Mouse (Mus musculus): ENCODE measurements at regions not wholly inside any gene's neighbourhood (a gene's known extent, or its start where the extent isn't known, plus 50 kb on each side); places are given as distances from the start of the nearest gene placed in this dataset.
A peak's percentile ranks its signal among the peaks of the same experiment; 100 is the strongest.

DNA sequence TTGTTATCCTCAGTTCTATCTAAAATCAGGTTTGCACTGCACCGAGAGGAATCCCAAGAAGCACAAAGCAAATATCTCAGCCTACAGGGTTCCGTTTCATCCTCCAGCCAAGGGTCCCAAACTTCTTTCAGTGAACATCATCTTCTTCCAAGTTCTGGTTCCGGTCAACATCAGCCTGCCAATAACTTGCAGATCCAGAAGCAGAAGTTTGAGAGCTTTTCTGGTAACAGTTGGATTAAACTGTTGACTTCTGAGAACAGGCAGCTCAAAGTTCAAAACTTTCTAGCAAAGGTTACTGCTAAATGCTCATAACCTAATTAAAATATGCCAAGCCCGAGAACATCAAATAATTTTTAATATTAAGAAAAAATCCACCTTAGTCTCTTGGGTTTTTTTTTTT is 237.0 kb upstream of the Gm37988 start:
- Histone ChIP-seq H3K4me3 (replicated peaks; ENCODE audit: low read depth, low read length) (no peak overlapping the region), H3K4me2 (ENCODE audit: low read length) (no peak overlapping the region), H3K4me1 (replicated peaks; ENCODE audit: insufficient read depth, low read length) (0 out of 2 replicates have a peak, but pooled peaks cover 4% of the 10 kb centered on the region), H3K27ac (no peak overlapping the region), H3K9ac (ENCODE audit: low read depth, low read length) (no peak overlapping the region), H3K36me3 (ENCODE audit: insufficient read depth, low read length) (no peaks in the 10 kb centered on the region), H3K9me3 (replicated peaks; ENCODE audit: low read length) (no peaks in the 10 kb centered on the region), H3K27me3 (ENCODE audit: insufficient read depth, low read length) (no peaks in the 10 kb centered on the region)
- WGBS = 93% methylated on average over 4 of the region's 4 CpGs
- no peak for ATAC-seq (replicated peaks; ENCODE audit: low FRiP score, low read depth)
- no peak for TF ChIP-seq CTCF (IDR thresholded peaks at IDR 0.05; ENCODE audit: low read depth)
- DNase-seq (ENCODE audit: low spot score) = no peak

DNA sequence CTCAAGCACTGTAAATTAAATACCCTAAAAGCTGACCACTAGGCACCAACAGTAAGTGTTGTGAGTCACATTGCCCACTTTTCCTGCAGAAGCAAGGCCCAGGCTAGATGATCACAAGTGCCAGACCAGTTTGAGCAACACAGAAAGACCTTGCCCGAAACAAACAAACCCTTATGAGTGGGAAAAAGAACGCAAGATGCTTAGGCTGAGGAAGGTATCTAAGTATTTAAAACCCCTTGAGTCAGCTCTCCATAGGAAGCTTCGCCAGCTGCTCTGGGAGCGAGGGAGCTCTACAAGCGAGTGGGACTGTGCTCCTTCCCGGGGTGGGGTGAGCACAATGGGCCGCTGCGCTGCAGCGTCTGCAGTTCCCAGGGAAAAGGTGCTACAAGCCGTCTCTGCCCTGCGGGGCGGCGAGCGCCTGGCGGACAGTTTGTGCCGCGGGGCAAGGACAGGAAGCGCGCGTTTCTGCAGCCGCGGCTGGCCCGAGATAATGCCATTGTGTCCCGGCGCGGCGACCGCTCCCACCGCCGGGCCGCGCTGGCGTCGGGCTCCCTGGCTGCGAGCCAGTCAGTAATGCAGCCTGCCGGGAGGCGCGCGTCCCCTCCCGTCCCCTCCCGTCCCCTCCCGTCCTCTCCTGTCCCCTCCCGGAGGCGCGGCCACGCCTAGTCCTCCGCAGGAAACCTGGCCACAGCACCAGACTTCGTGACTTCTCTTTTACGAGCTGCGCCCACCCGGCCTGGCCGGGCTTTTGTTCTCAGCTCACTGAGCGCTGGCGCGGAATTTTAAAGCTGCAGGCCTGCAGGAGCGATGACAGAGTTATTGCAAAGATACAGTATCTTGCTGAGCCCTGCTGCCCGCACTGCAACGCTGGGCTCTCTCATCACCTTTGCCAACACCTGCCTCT is 236.1 kb upstream of the Gm37988 start:
- peak overlapping the region; percentile 67 for H3K9ac ChIP-seq (ENCODE audit: low read depth, low read length)
- peak; percentile 91 for ATAC-seq (replicated peaks; ENCODE audit: low FRiP score, low read depth)
- no peaks in the 10 kb centered on the region for H3K9me3 ChIP-seq (replicated peaks; ENCODE audit: low read length)
- no peaks in the 10 kb centered on the region for H3K27me3 ChIP-seq (ENCODE audit: insufficient read depth, low read length)
- peak overlapping the region; percentile 47 for H3K4me3 ChIP-seq (replicated peaks; ENCODE audit: low read depth, low read length)
- peak; percentile 89 for DNase-seq (ENCODE audit: low spot score)
- TF ChIP-seq CTCF (IDR thresholded peaks at IDR 0.05; ENCODE audit: low read depth) = no peak; the same call in 1 of the 2 replicates
- H3K4me1 ChIP-seq (replicated peaks; ENCODE audit: insufficient read depth, low read length) = 0 out of 2 replicates have a peak, but pooled peaks cover 4% of the 10 kb centered on the region
- no peaks in the 10 kb centered on the region for H3K36me3 ChIP-seq (ENCODE audit: insufficient read depth, low read length)
- peak overlapping the region; percentile 93 for H3K4me2 ChIP-seq (ENCODE audit: low read length)
- WGBS = 1% methylated on average over 52 of the region's 58 CpGs
- H3K27ac ChIP-seq = peak overlapping the region; percentile 84

DNA sequence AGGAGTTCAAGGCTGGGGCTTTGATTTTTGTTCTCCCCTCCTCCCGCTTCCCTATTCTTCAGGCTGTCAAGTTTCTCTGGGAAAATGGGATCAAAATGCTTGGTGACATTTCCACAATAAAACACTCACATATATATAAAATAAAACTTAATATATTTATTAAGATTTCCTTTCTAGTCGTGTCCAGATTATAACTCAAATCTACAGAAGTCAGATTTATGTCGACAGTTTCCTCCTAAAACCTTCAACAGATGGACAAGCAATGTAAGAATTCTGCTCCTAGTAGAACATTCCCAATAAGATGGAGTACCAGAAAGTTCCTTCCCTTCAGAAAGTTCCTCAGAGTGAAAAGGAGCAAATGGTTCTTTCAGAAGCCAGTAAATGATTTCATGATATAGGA is 235.4 kb upstream of the Gm37988 start:
- WGBS = 37% methylated on average over 3 of the region's 3 CpGs
- no peak for TF ChIP-seq CTCF (IDR thresholded peaks at IDR 0.05; ENCODE audit: low read depth)
- no peaks in the 10 kb centered on the region for H3K36me3 ChIP-seq (ENCODE audit: insufficient read depth, low read length)
- H3K9me3 ChIP-seq (replicated peaks; ENCODE audit: low read length) = no peaks in the 10 kb centered on the region
- no peak overlapping the region for H3K9ac ChIP-seq (ENCODE audit: low read depth, low read length)
- DNase-seq (ENCODE audit: low spot score) = peak; percentile 82
- ATAC-seq (replicated peaks; ENCODE audit: low FRiP score, low read depth) = no peak; the same call in 1 of the 2 replicates
- H3K27ac ChIP-seq = peak overlapping the region; percentile 84; the same call in 1 of the 2 replicates
- H3K4me1 ChIP-seq (replicated peaks; ENCODE audit: insufficient read depth, low read length) = 0 out of 2 replicates have a peak, but pooled peaks cover 4% of the 10 kb centered on the region
- H3K4me3 ChIP-seq (replicated peaks; ENCODE audit: low read depth, low read length) = no peak overlapping the region
- H3K27me3 ChIP-seq (ENCODE audit: insufficient read depth, low read length) = no peaks in the 10 kb centered on the region
- peak overlapping the region; percentile 93 for H3K4me2 ChIP-seq (ENCODE audit: low read length)

- H3K27me3 ChIP-seq (ENCODE audit: insufficient read depth, low read length) = no peaks in the 10 kb centered on the region
- 0 out of 2 replicates have a peak, but pooled peaks cover 4% of the 10 kb centered on the region for H3K4me1 ChIP-seq (replicated peaks; ENCODE audit: insufficient read depth, low read length)
- 59% methylated on average over 1 of the region's 1 CpGs for WGBS
- no peak overlapping the region for H3K4me3 ChIP-seq (replicated peaks; ENCODE audit: low read depth, low read length)
- no peaks in the 10 kb centered on the region for H3K9me3 ChIP-seq (replicated peaks; ENCODE audit: low read length)
- DNase-seq (ENCODE audit: low spot score) = no peak
- no peak for TF ChIP-seq CTCF (IDR thresholded peaks at IDR 0.05; ENCODE audit: low read depth)
- no peak overlapping the region for H3K9ac ChIP-seq (ENCODE audit: low read depth, low read length)
- no peak overlapping the region for H3K27ac ChIP-seq
- ATAC-seq (replicated peaks; ENCODE audit: low FRiP score, low read depth) = no peak
- H3K4me2 ChIP-seq (ENCODE audit: low read length) = no peak overlapping the region
- no peaks in the 10 kb centered on the region for H3K36me3 ChIP-seq (ENCODE audit: insufficient read depth, low read length)
Measured at GRCm38 (mm10) chr1:4574101-4574500, 233.6 kb upstream of the Gm37988 start.

GRCm38 (mm10) chr1:4576957-4577356 is 230.7 kb upstream of the Gm37988 start:
- Histone ChIP-seq H3K4me1 (replicated peaks; ENCODE audit: insufficient read depth, low read length) (no peaks in the 10 kb centered on the region), H3K4me3 (replicated peaks; ENCODE audit: low read depth, low read length) (no peak overlapping the region), H3K9me3 (replicated peaks; ENCODE audit: low read length) (no peaks in the 10 kb centered on the region), H3K36me3 (ENCODE audit: insufficient read depth, low read length) (no peaks in the 10 kb centered on the region), H3K9ac (ENCODE audit: low read depth, low read length) (no peak overlapping the region), H3K4me2 (ENCODE audit: low read length) (no peak overlapping the region), H3K27ac (no peak overlapping the region), H3K27me3 (ENCODE audit: insufficient read depth, low read length) (no peaks in the 10 kb centered on the region)
- peak; percentile 4 for DNase-seq (ENCODE audit: low spot score)
- 32% methylated on average over 1 of the region's 1 CpGs for WGBS
- no peak for ATAC-seq (replicated peaks; ENCODE audit: low FRiP score, low read depth)
- no peak for TF ChIP-seq CTCF (IDR thresholded peaks at IDR 0.05; ENCODE audit: low read depth)

DNA sequence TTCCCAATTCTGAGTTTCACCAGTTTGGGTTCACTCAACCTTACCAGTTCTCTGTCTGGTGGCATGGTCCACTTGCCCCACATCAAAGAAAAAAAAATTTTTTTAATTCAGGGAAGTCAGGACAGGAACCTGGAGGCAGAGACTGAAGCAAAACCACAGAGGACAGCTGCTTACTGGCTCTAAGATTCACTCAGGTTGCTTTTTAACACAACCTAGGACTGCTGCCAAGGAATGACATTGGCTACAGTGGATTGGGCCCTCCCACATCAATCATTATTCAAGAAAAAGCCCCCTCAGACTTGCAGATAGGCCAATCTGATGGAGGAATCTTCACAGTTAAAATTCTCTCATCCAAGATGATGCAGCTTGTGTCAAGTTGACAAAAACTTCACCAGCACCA is 225.2 kb upstream of the Gm37988 start:
- no peak overlapping the region for H3K4me3 ChIP-seq (replicated peaks; ENCODE audit: low read depth, low read length)
- no peaks in the 10 kb centered on the region for H3K4me1 ChIP-seq (replicated peaks; ENCODE audit: insufficient read depth, low read length)
- H3K27ac ChIP-seq = no peak overlapping the region
- H3K9me3 ChIP-seq (replicated peaks; ENCODE audit: low read length) = no peaks in the 10 kb centered on the region
- H3K27me3 ChIP-seq (ENCODE audit: insufficient read depth, low read length) = no peaks in the 10 kb centered on the region
- H3K4me2 ChIP-seq (ENCODE audit: low read length) = no peak overlapping the region
- no peak for TF ChIP-seq CTCF (IDR thresholded peaks at IDR 0.05; ENCODE audit: low read depth)
- no peak for ATAC-seq (replicated peaks; ENCODE audit: low FRiP score, low read depth)
- DNase-seq (ENCODE audit: low spot score) = no peak
- no peak overlapping the region for H3K9ac ChIP-seq (ENCODE audit: low read depth, low read length)
- H3K36me3 ChIP-seq (ENCODE audit: insufficient read depth, low read length) = no peaks in the 10 kb centered on the region
